Mouse (Mus musculus) lung, postnatal 36 days (tissue): Measurements from ENCODE around the gene Fbxw27.
"Not testable (repeated sequence)": the region's sequence is repeated elsewhere in the genome, so short reads cannot be mapped to it uniquely, and the experiment has no call there.

Experiments
- DNase-seq: peaks from one replicate; pipeline ENCODE4 v3.0.0; 2022; ENCODE audit warnings: mixed read lengths

Gene Fbxw27

DNA sequence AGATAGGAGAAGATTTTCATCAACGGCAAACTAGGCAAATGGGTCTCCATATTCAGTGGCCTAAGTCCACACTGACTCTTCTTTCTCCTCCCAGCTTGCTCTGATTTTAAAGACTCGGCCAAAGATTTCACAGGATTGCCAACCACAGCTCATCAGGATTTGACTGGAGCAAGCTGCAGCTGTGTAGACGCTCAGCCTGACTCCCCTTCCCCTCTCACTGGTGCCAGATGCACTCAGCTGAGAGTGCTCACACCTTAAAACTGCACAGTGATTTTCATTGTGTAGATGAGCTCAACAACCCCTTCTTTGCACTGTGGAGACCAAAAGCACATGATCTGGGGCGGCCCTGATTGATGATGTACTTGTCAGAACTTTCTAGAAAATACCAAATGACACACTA lies at the start of gene Fbxw27:
Gene Fbxw27 (minus strand): TSS at position 101 of the 400 bp plus-strand sequence.
- not testable (repeated sequence) for DNase-seq

DNA sequence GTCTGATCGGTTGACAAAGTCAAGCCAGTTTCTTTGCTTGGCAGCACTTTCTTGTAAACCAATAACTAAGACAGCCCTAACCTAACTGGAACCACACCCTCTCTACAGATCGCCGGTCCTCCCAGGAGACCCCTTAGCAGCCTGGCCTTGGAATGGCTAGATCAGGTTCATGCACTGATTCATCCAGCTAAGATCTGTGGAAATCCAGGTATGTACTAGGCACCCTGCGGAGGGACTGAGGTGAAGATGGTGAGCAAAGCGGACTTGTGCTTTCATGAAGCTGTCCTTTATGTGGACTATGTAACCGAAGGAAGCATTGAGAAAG lies 42.6 kb upstream of the Fbxw27 start:
- DNase-seq: no peak

DNA sequence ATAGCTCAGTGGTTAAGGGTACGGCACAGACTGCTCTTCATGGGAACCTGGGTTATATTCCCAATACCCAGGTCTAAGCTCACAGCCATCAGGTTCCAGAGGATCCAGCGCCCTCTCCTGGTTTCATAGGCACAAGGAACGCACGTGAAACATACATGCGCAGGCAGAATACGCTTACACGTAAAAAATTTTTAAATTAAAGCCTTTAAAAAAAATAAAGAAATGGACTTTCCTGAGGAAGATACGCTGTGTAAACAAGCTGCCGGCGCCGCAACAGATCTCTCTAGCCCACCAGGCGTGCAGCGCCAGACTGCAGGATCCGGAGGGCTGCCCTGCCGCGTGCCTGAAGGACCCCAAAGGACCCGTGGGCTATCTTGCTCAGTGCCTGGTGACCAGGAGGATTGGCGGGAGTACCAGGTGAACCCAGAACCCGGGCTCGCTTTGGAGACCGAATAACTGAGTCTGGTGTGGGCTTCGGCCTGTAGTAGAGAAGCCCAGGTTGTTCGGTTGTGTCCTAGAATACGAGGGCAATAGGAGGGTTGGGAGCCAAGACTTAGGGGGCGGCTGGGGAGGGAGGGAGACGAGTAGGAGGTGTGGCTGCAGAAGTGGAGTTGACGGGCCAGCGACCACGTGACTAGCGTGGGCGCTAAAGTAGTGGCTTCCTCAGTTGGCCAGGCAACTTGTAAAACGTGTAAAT lies 42.1 kb upstream of the Fbxw27 start, which contains the start of gene Nme6:
Gene Nme6 (plus strand): TSS at position 359 of the 697 bp plus-strand sequence.
- DNase-seq: peak; percentile 91

DNA sequence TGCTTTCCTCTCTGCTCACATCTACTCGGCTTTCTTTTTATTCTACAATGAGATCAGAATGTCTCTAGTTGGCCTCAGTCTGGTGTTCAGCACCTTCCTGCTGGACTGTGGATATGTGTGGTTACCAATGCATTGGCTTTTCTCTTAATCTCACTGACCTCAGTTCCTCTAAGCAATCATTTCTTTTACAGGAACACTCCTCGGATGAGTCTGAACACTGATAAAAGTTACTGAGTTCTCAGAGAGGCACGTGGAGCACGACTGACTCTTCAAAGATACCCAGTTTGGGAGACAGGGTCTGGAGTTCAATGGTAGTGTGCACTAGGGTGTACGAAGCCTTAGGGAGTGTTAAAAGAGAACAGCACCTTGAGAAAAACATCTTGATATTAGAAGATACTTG lies 35.7 kb upstream of the Fbxw27 start:
- no peak for DNase-seq

DNA sequence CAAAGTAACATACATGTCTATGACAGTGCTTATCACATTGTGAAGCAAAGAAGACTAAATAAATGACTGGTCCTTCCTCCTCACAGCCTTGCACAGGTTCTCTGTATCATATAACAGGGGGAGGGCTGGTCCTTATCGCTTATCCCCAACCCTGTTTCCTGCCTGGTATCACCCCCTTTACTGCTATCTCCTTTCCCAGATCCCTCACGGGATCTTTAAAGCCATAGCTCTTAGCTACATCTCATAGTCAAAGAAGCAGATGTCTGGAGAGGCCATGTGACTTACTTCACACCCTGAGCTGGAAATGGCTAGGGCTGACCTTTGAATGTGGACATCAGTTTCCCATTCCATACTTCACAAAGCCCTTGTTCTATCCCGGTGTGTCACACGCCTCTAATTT lies 35.3 kb upstream of the Fbxw27 start:
- DNase-seq: no peak

DNA sequence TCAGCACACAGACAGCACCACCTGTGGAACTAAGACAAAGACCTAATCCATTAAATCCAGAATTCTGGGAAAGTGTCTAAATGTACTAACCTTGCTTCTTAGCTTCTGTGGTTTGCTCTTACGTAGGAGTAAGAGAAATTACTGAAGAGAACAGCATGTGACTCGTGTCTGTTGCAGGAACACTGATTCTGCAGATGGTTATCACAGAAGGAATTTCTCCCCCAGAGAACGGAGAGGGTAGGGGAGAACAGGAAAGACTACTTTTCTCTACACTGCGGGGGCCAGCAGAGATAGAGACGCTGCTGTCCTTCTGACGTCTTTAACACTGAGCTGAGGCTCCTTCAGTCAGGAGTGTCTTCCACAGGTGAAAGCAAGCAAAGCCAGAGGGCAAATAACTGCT lies 25.9 kb upstream of the Fbxw27 start:
- no peak for DNase-seq

DNA sequence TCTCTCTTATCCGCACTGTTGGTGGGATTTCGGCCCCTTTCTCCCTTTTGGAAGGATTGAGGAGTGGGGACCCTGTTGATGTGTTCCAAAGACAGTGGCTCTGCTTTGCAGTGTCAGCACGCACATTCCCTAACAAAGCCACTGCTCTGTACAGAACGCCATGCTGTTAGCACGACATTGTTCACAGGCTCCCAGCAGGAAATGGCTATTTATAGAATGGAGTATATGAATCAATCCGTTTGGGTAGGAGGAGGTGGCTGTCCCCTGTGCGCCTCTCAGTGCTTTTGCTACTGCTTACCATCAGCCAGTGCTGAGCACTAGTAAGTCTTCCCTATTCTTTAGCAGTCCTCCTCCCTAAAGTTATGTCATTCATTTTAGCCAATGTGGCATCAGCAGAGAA lies 23.0 kb upstream of the Fbxw27 start:
- no peak for DNase-seq

DNA sequence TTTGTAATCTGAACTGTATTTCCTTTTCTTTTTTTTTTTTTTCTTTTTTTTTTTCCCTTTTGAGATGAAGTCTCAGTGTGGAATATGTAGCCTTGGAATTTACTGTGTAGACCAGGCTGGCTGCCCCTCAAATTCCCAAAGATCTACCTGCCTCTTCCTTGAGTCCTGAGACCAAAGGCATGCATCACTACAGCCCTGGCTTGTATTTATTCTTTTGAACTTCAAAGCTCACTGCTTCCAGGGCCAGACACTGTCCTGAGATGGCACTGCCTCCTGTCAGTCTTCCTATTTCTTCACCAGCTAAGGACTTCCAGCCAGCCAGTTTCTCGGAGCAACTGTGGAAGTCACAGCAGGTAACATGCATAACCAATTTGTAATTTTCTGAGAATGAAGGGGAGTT lies 21.5 kb upstream of the Fbxw27 start, which contains the start of gene Spink8:
Gene Spink8 (plus strand): TSS at position 301 of the 400 bp plus-strand sequence.
- DNase-seq: no peak

DNA sequence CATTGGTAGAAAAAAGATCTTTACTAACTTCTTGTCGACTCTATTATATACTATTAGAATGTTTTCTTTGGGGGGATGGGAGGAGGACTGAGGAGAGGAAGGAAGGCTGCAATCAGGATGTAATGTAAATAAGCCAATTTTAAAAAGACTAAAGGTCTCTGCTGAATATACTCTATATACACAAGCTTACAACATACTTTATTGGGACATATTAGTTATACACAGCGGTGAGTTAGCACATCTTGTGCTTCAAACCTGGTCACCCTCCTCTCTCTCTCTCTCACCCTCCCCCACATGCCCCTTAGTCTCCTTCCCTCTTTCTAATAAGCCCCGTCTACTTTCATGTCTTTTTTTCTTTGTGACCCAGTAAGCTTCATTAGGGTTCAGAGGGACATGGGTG lies 17.4 kb upstream of the Fbxw27 start:
- no peak for DNase-seq

DNA sequence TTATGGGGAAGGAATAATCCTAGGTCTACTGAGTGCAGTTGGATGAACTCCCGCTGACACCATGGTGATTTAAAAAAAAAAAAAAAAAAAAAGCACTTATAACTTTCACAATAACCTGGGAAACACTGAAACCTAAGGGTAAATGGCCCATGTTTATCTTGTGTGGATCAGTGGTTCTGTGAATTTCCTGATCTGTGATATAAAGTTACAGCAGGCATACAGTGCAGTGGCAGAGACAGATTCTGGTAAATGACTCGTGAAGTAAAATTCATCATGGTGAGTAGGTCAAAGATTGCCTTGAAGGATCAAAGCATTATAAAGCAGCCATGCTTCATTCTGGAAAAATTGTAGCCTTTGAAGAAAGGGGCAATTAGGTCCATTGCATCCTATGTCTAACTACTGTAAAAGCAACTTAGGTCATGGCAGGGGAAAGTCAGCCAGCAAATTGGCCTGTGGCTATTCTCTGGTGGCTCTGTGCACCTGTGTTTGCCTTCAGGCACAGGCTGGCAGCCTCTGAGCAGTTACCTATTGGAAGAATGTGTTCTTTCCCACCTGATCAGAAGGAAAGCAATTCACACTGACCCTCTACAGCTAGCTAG lies 16.3 kb upstream of the Fbxw27 start:
- no peak for DNase-seq

DNA sequence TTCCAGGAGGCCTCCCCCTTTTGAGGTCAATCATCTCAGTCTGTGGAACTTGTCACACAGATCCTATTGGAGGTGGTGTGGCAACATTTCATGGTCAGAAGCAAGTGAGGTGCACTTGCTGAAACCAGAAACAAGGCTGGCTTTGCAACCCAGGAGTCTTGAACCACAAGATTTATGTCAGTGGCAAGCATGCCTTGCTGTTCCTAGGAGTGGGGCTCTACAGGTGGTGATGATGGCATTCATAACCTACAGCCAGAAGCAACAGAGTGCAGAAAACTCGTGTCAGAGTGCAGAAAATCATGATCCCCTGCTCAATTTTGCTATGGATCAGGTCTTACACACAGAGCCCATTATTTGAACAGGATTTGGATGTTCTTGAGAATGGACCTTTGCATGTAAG lies 15.8 kb upstream of the Fbxw27 start:
- no peak for DNase-seq

DNA sequence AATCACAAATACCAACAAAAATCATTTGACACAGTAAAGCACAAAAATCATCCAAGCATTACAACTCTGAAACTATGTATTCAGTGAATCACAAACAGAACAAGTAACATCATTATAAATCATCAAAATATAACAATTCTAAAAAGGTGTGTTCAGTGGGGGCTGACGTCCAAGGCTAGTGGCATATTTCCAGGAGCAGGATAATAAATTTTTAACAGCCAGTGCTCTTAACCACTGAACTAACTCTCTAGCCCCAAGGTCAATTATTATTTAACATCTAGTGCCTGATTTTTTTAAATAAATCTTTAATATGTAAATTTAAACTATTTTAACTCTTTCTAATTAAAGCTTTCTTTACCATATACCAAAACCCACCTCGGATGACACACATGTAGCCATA lies 15.1 kb upstream of the Fbxw27 start:
- DNase-seq: not testable (repeated sequence)

DNA sequence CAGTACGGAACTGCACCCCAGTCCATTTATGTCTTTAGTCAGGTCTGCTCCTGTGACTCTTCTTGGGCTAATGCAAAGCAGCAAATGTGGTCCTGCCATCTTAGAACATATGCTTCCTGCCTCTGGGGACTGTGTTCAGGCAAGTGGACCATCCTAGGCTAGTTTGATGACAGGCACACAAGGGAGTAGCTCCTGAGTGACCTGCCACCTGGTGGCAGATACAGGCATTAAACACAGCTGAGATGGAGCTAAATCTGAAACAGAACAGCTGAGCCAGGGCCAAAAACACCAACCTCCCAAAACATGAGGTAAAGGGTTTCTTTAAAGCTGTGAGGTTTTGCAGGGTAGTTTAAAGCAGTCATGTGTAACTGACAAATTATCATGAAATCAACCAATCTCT lies 7.6 kb upstream of the Fbxw27 start:
- peak; percentile 21 for DNase-seq

DNA sequence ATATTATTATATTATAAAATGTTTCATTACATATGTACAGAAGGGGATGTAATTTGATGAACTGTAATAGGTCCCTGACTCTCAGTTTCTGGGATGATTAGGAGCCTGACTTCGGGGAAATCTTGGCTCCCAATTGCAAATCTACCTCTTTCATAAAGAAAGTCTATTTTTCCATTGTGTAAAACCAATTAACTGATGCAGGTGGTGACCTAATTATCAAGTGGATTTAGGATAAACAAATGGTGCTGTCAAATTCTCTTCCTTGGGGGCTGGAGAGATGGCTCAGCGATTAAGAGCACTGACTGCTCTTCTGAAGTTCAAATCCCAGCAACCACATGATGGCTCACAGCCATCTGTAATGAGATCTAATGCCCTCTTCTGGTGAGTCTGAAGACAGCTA lies 5.3 kb upstream of the Fbxw27 start:
- DNase-seq: no peak

DNA sequence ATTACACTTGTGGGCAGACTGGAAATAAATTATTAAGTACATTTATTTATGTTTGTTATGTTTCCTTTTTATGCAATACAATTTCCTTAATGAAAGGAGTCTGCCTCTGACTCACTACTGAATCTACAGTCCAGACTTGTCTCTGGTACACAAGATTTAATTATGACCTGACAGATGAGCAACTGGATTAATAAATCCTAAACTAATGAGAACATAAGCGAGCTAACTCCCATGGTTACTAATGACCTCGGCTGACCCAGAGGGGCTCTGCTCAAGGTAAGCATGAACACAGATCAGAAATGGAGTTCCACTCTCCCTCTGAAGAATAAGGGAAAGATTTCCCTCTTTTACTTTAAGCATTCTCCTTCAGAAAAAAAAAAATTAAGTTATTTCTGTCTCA lies 4.8 kb upstream of the Fbxw27 start:
- no peak for DNase-seq

DNA sequence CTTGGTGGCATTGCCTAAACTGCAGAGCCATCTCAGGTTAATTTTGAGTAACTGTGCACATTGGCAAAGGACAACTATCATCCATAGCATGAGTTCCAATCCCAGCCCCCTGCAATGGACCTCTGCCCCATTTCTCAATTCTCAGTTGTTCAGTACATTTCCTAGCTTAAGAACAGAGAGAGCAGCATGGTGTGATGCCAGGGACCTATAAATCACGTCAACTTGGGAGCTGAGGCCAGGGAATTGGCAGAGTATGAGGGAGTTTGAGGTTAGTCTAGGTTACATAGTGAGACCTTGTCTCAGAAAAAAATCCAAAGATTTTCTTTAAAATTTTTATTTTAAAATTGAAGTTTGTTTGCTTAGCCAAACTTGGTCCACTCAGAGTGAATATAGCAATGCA lies 23.6 kb downstream of the Fbxw27 start:
- DNase-seq: not testable (repeated sequence)

DNA sequence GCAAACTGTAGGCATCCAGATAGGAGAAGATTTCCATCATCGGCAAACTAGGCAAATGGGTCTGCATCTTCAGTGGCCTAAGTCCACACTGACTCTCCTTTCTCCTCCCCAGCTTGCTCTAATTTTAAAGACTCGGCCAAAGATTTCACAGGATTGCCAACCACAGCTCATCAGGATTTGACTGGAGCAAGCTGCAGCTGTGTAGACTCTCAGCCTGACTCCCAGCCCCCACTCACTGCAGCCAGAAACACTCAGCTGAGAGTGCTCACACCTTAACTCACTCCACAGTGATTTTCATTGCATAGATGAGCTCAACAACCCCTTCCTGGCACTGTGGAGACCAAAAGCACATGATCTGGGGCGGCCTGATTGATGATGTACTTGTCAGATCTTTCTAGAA lies 44.5 kb downstream of the Fbxw27 start, which contains the start of gene Fbxw26:
Gene Fbxw26 (minus strand): TSS at position 101 of the 400 bp plus-strand sequence.
- not testable (repeated sequence) for DNase-seq
